Mouse (Mus musculus): ENCODE results near the gene Chchd4. TPM values are rescaled to one million over a fixed set of nuclear protein-coding genes. Genes with fewer than 3 reads are reported as not detected.
"Not testable (repeated sequence)": the region's sequence is repeated elsewhere in the genome, so short reads cannot be mapped to it uniquely, and the experiment has no call there.

Gene Chchd4
- total RNA-seq, 2 experiments from 2014 or later: 8.9 to 10.7 TPM

- peak; percentile 71 for DNase-seq (ENCODE audit: low spot score)
Observed at GRCm38 (mm10) chr6:91474441-91475190, 1.3 kb upstream of the Chchd4 start.

GRCm38 (mm10) chr6:91473805-91474440 is 577 bp upstream of the Chchd4 start:
- DNase-seq (ENCODE audit: low spot score): no peak

GRCm38 (mm10) chr6:91472319-91472718 is 1.0 kb downstream of the Chchd4 start:
- no peak for DNase-seq (ENCODE audit: low spot score)

GRCm38 (mm10) chr6:91471427-91471826 is 1.9 kb downstream of the Chchd4 start:
- not testable (repeated sequence) for DNase-seq (ENCODE audit: low spot score)

GRCm38 (mm10) chr6:91470712-91471111 is 2.6 kb downstream of the Chchd4 start:
- no peak for DNase-seq (ENCODE audit: low spot score)

- DNase-seq (ENCODE audit: low spot score): no peak
Observed at GRCm38 (mm10) chr6:91467106-91467505, 6.2 kb downstream of the Chchd4 start.

GRCm38 (mm10) chr6:91465756-91466155 is 7.6 kb downstream of the Chchd4 start:
- DNase-seq (ENCODE audit: low spot score): no peak

GRCm38 (mm10) chr6:91459471-91459870 is 13.9 kb downstream of the Chchd4 start:
- no peak for DNase-seq (ENCODE audit: low spot score)

- no peak for DNase-seq (ENCODE audit: low spot score)
Observed at GRCm38 (mm10) chr6:91454546-91454945, 18.8 kb downstream of the Chchd4 start.

GRCm38 (mm10) chr6:91452056-91452455 is 21.3 kb downstream of the Chchd4 start:
- DNase-seq (ENCODE audit: low spot score): no peak

- DNase-seq (ENCODE audit: low spot score): no peak
Observed at GRCm38 (mm10) chr6:91449472-91450225, 23.7 kb downstream of the Chchd4 start.

- DNase-seq (ENCODE audit: low spot score): no peak
Observed at GRCm38 (mm10) chr6:91445316-91445715, 28.0 kb downstream of the Chchd4 start.

GRCm38 (mm10) chr6:91441145-91441662 is 32.1 kb downstream of the Chchd4 start:
- no peak for DNase-seq (ENCODE audit: low spot score)

- peak; percentile 96 for DNase-seq (ENCODE audit: low spot score)
Observed at GRCm38 (mm10) chr6:91440474-91441144, 32.7 kb downstream of the Chchd4 start.

GRCm38 (mm10) chr6:91424151-91424550 is 49.2 kb downstream of the Chchd4 start:
- no peak for DNase-seq (ENCODE audit: low spot score)

GRCm38 (mm10) chr6:91421629-91422028 is 51.7 kb downstream of the Chchd4 start:
- no peak for DNase-seq (ENCODE audit: low spot score)

GRCm38 (mm10) chr6:91417291-91417845 is 56.0 kb downstream of the Chchd4 start:
- DNase-seq (ENCODE audit: low spot score): no peak

GRCm38 (mm10) chr6:91416146-91416545 is 57.2 kb downstream of the Chchd4 start:
- DNase-seq (ENCODE audit: low spot score): no peak

GRCm38 (mm10) chr6:91414890-91415289 is 58.5 kb downstream of the Chchd4 start:
- DNase-seq (ENCODE audit: low spot score): no peak

Data from gastrocnemius, adult 18-20 months (tissue).